Mouse (Mus musculus) E14TG2a.4 (cell line): ENCODE data around the gene Spdya.

ENCODE experiments used
- CTCF ChIP-seq: conservative IDR thresholded peaks from 2 replicates; pipeline ENCODE4 v1.5.1; 2014; ENCODE audit warnings: low read length
- NANOG ChIP-seq: IDR thresholded peaks from 2 replicates; pipeline ENCODE4 v1.6.1; 2014; ENCODE audit warnings: borderline replicate concordance, low read length, mixed read lengths
- POU5F1 ChIP-seq: IDR thresholded peaks from 2 replicates; pipeline ENCODE4 v1.6.1; 2014; ENCODE audit warnings: low read length, borderline replicate concordance

- TF ChIP-seq CTCF (no peak), POU5F1 (no peak), NANOG (no peak)
These were observed 66.1 kb downstream of the Spdya start for GRCm38 (mm10) chr17:71617974-71618373.
